Mouse (Mus musculus) limb, embryonic 11.5 days (tissue): Measurements from ENCODE around the gene Egln1. TPM values are rescaled to one million over a fixed set of nuclear protein-coding genes. Genes with fewer than 3 reads are reported as not detected.

Experiments used
- ATAC-seq: fragments of 200-750 bp; cut with Nextera tagmentation; 2 replicates; pipeline ENCODE4 v1.8.0; 2017; ENCODE audit warnings: low read depth; ENCODE audit not compliant: insufficient number of reproducible peaks, low FRiP score, low TSS enrichment
- DNase-seq: peaks from one replicate; pipeline ENCODE4 v3.0.0-alpha.2; 2015; ENCODE audit warnings: low spot score
- H3K27ac ChIP-seq: fragments of 300-500 bp; sonication (generic); replicated peaks from 2 replicates; pipeline ENCODE4 v1.5.1; 2014; ENCODE audit warnings: low read depth, mild to moderate bottlenecking, low read length
- H3K27me3 ChIP-seq: fragments of 300-500 bp; sonication (generic); 2 replicates; pipeline ENCODE4 v1.6.1; 2014; ENCODE audit warnings: mild to moderate bottlenecking, low read length, mixed read lengths; ENCODE audit not compliant: control insufficient read depth, insufficient read depth
- H3K36me3 ChIP-seq: fragments of 300-500 bp; sonication (generic); 2 replicates; pipeline ENCODE4 v1.6.1; 2014; ENCODE audit warnings: mild to moderate bottlenecking, low read length, moderate library complexity, mixed read lengths; ENCODE audit not compliant: control insufficient read depth, insufficient read depth
- H3K4me1 ChIP-seq: fragments of 300-500 bp; sonication (generic); 2 replicates; pipeline ENCODE4 v1.6.1; 2014; ENCODE audit warnings: low read length, mixed read lengths; ENCODE audit not compliant: control insufficient read depth, insufficient read depth
- H3K4me2 ChIP-seq: fragments of 300-500 bp; sonication (generic); 2 replicates; pipeline ENCODE4 v1.6.1; 2014; ENCODE audit warnings: low read depth, mild to moderate bottlenecking, moderate library complexity; ENCODE audit not compliant: severe bottlenecking
- H3K4me3 ChIP-seq: fragments of 300-500 bp; sonication (generic); 2 replicates; pipeline ENCODE4 v1.5.1; 2014; ENCODE audit warnings: low read depth, low read length
- H3K9ac ChIP-seq: fragments of 300-500 bp; sonication (generic); 2 replicates; pipeline ENCODE4 v1.6.1; 2014; ENCODE audit warnings: mild to moderate bottlenecking, low read length
- H3K9me3 ChIP-seq: fragments of 300-500 bp; sonication (generic); 2 replicates; pipeline ENCODE4 v1.6.1; 2016; ENCODE audit warnings: low read length; ENCODE audit not compliant: control insufficient read depth
- WGBS: fragments of 180-500 bp; shearing (Covaris S2); extraction: QIAGEN DNeasy Blood & Tissue Kit; methylation state at CpG from one replicate; pipeline ENCODE4 v1.1.7; 2014; 5-methylcytosine and 5-hydroxymethylcytosine counted together
- polyA plus RNA-seq: library from polyadenylated mRNA; unstranded; fragments of >200 nt; fragmentation: Nextera tagmentation; extraction: Ambion mirVana; gene quantifications from 2 replicates; pipeline ENCODE4 v1.2.1, GENCODE M21; 2014

The Egln1 gene
- polyA plus RNA-seq, 1 experiment from 2014 or later: 15.1 TPM

DNA sequence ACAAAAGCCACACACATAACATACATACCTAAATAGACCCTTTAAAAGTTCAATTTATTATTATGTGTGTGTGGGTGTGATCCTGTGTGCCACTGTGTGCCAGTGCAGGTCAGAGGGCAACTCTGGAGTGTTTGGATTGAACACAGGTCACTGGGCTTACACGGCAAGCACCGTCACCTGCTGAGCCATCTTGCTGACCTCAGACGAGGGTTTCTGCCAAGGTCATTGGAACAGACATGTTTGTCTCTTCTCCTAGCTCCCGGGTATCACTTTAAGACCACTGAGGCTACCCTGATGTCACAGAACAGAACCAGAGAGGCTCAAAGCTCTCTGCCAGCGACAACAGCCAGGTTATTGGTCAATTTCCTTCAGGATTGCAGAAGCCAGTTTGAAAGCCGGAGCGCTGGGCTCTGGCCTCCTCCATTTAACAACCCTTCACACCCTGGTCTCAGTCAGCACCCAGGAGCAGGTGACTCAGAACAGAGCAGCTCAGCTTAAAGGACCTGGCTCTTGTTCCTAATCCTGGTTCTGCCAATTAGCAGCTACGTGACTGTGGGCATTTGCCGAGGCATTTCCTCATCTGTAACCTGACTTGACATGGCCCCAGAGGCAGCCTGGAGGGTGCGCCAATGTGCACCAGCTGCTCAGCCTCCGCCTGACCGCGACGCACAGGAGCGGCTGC, 25.0 kb downstream of the Egln1 start:
- Histone ChIP-seq H3K9ac (no peak overlapping the region), H3K36me3 (no peaks in the 10 kb centered on the region), H3K4me1 (no peaks in the 10 kb centered on the region), H3K9me3 (no peaks in the 10 kb centered on the region), H3K27me3 (no peaks in the 10 kb centered on the region), H3K4me3 (no peak overlapping the region), H3K4me2 (no peak overlapping the region), H3K27ac (no peak overlapping the region)
- DNase-seq: no peak
- WGBS: 88% methylated on average over 15 of the region's 15 CpGs
- ATAC-seq: no peak

DNA sequence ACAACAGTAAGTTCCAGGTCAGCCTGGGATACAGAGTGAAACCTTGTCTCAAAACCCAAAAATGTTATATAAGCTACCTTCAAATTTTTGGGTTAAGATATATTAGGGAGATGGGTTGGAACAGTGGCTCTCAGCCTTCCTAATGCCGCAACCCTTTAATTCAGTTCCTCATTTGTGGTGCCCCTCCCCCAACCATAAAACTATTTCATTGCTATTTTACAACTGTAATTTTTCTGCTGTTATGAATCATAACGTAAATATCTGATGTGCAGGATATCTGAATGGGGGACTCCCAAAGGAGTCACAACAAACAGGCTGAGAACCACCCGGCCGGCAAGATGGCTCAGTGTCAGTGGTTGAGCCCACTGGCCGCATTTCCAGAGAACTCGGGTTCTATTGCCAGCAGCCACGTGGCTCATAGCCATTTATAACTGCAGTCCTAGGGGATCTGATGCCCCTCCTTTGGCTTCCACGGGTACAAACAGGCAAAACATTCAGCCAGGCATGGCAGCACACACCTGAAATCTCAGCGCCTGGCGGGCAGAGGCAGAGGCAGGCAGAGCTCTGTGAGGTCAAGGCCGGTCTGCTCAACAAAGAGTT, 26.5 kb downstream of the Egln1 start:
- ATAC-seq (no peak), DNase-seq (no peak)
- H3K4me3 ChIP-seq: no peak overlapping the region
- no peaks in the 10 kb centered on the region for H3K4me1 ChIP-seq
- H3K9ac ChIP-seq: no peak overlapping the region
- H3K27me3 ChIP-seq: no peaks in the 10 kb centered on the region
- H3K36me3 ChIP-seq: no peaks in the 10 kb centered on the region
- H3K27ac ChIP-seq: no peak overlapping the region
- no peaks in the 10 kb centered on the region for H3K9me3 ChIP-seq
- 90% methylated on average over 11 of the region's 11 CpGs for WGBS
- H3K4me2 ChIP-seq: no peak overlapping the region

DNA sequence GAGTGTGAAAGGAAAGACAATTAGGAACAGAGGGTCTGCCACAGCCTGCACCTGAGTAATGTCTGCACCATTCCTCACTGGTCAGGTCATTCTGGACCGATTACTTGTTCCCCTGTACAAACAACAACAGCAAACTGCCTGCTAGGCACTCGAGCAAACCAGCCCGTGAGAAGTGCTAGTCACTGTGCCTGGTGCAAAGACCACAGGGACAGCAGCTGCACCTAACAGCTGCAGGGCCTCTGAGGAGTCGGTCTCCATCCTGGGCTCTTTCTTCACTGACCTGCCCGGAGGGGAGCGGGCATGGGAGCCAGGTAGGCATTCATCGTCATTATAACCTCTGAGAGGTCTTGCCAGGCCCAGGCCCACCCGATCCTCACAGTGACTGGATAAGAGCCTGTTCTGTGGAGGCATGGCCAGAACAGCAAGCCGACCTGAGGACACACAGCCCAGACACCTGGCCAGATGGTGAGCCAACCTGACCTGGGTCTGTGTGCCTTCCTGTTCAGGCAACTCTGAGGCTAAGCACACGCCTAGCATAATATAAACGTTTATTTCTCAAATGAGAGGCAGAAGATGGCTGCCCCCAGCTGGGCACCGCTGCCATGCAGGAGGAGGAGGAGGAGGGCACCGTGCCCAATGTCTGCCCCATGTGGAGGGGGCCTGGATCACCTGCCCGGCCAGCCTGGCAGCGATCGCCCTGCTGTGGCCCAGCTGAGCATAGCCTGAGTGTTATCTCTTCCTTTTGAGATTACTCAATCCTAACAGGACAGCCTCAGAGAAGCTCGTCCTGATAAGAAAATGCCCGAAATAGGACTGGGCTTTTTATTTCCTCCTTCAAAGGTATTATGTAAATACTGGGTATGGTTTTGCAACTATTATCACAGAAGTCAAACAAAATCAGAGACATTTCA, 27.5 kb downstream of the Egln1 start:
- Histone ChIP-seq H3K9me3 (no peaks in the 10 kb centered on the region), H3K9ac (no peak overlapping the region; the same call in 1 of the 2 replicates), H3K4me2 (no peak overlapping the region), H3K4me3 (no peak overlapping the region), H3K4me1 (no peaks in the 10 kb centered on the region), H3K27ac (no peak overlapping the region), H3K27me3 (no peaks in the 10 kb centered on the region), H3K36me3 (no peaks in the 10 kb centered on the region)
- no peak for DNase-seq
- 89% methylated on average over 18 of the region's 18 CpGs for WGBS
- no peak for ATAC-seq

DNA sequence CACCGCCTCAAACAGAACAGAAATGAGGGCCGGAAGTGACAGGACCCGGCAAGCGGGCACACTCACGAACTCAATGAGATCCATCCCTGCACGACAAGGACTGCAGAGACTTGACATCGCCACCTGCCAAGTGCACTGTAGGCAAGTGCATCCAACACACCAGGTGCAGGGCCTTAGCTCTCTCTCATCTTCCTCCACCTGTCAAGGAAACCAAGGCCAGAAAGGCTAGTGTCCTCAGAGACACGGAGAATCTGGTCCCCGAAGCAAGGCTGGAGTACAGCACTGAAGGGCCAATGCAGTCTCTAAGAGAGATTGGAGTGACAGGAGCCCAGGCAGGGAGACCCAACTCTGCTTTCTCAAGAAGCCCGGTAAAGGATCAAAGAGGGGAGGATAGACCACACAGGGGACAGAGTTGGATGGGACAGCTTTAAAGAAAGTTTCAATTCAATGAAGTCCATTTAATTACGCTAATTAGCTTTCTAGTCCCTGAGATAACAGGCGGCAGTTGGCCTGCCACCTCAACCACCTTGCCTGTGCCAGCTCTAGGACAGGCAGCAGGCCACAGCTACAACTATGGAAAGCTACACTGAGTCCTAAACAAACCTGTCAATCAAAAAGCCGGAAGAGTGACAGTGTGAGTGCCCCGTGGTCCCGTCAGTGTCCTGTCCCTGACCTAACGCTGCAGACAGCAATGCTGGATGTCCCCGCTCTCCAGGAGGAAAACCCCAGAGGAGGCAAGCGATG, 31.2 kb downstream of the Egln1 start:
- H3K36me3 ChIP-seq: peaks cover 7% of the 10 kb centered on the region
- H3K9ac ChIP-seq: no peak overlapping the region
- WGBS: 84% methylated on average over 18 of the region's 18 CpGs
- no peak overlapping the region for H3K4me2 ChIP-seq
- no peaks in the 10 kb centered on the region for H3K9me3 ChIP-seq
- ATAC-seq (no peak), DNase-seq (no peak)
- no peaks in the 10 kb centered on the region for H3K27me3 ChIP-seq
- no peak overlapping the region for H3K27ac ChIP-seq
- H3K4me1 ChIP-seq: no peaks in the 10 kb centered on the region
- no peak overlapping the region for H3K4me3 ChIP-seq

DNA sequence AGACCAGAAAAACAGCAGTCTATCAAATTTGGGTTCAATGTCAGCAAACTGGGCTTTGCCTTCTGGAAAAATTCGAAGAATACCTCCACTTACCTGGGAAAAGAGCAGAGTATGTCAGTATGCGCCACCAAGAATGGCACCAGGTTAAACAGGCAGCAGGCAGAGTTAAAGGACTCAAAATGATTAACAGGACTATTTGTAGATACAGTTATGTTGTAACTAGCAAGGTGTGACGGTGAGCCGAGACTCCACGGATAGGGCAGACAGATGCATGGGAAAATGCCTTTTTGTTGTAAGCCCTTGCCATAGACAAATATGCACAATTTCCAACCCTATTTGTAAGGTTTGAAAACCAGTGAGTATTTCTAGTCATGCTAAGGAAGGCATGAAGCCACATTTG, 35.1 kb downstream of the Egln1 start:
- Histone ChIP-seq H3K36me3 (peaks cover 12% of the 10 kb centered on the region), H3K9me3 (no peaks in the 10 kb centered on the region), H3K9ac (no peak overlapping the region), H3K27me3 (no peaks in the 10 kb centered on the region), H3K4me2 (no peak overlapping the region), H3K4me3 (no peak overlapping the region), H3K27ac (no peak overlapping the region), H3K4me1 (no peaks in the 10 kb centered on the region)
- DNase-seq (no peak), ATAC-seq (no peak)
- 90% methylated on average over 5 of the region's 5 CpGs for WGBS

DNA sequence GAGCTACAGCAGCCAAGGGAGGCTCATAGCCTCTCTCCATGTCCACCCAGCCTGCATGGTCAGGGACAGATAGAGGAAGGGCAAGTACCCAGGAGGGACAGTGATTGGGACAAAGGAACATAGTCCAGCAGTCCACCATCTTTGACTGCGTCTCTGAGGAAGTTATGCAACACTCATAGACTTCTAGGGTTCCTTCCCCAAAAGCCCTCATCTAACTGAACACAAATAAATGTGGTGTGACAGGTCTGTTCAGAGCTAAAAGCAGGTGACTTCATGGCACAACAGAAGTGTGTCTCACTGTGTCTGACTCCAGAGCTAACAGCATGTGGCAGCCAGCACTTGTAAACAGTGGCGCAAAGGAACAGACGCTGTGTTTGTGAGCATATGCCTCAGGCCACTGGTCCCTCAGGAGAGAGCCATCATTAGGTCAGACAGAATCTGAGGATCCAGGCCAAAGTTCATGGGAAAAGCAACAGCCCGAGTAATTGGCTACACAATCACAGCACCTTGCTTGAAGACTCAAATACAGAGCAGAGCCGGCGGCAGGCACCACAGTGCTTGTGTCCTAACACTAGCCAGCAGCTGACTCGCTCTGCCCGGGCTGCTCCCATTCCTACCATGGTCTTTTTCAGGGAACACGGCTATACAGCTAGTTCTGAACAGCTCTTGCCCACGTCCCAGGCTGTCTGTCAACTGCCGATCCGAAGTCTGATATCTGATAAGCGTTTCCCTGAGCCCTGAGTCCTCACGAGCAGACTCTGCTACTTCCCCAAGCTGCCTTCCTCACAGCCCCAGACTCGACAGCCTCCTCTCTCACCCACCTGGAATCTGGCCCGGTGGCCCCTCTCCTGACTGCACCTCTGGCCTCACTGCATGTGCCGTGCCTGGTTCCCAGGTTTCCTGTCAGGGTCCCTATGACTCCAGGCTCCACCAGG, 36.9 kb downstream of the Egln1 start:
- no peak overlapping the region for H3K9ac ChIP-seq
- DNase-seq: no peak
- WGBS: 85% methylated on average over 17 of the region's 17 CpGs
- H3K4me1 ChIP-seq: no peaks in the 10 kb centered on the region
- H3K36me3 ChIP-seq: peaks cover 18% of the 10 kb centered on the region
- ATAC-seq: no peak
- H3K4me2 ChIP-seq: no peak overlapping the region
- H3K27me3 ChIP-seq: no peaks in the 10 kb centered on the region
- H3K4me3 ChIP-seq: no peak overlapping the region
- no peak overlapping the region for H3K27ac ChIP-seq
- no peaks in the 10 kb centered on the region for H3K9me3 ChIP-seq

DNA sequence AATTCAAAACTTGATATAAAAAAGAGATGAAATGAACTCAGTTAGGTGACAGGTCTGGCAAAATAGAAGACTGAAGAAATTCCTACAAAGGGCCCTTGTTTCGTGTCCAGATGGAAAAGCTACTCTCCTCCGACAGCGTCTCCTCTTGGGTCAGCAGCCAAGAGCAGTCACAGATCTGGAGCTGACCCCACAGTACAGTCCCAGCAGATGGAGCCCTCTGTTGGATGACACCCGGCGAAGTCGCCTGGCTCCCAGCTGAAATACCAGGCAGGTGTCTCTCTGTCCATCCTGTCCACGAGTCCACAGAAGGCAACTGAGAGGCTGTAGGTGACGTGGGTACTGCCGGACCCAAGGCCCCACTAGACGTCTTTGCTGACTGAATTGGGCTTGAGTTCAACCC, 38.8 kb downstream of the Egln1 start:
- no peak for ATAC-seq
- DNase-seq: no peak
- Histone ChIP-seq H3K4me2 (no peak overlapping the region), H3K9me3 (no peaks in the 10 kb centered on the region), H3K27ac (no peak overlapping the region), H3K9ac (no peak overlapping the region), H3K4me1 (no peaks in the 10 kb centered on the region), H3K27me3 (no peaks in the 10 kb centered on the region), H3K4me3 (no peak overlapping the region), H3K36me3 (peaks cover 25% of the 10 kb centered on the region)
- WGBS: 88% methylated on average over 10 of the region's 10 CpGs
